Mouse (Mus musculus): ENCODE measurements around the gene Galnt9. TPM values are rescaled to one million over a fixed set of nuclear protein-coding genes. Genes with fewer than 3 reads are reported as not detected.

Galnt9 gene
- polyA plus RNA-seq, 1 experiment = 0.46 TPM

DNA sequence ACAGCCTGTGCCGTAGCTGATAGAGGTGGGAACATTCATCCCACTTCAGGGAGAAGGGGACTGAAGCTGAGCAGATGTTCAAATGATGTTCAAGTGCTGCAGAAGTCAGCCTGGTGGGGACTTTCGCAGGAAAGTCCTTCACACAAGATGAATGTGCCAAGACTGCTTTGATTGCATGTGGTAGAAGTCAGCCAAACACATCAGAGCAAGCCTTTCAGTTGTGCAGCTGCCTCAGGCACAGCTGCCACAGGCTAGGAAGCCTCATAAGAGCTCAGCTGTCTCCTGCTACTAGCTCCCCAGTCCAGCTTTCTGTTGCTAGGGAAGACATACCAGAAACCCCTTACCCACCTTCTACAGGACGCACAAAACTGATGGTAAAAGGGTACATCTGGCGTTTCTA lies 17.6 kb upstream of the Galnt9 start:
- Histone ChIP-seq H3K27ac (ENCODE audit: insufficient read depth, low read length) (no peak overlapping the region), H3K4me3 (ENCODE audit: insufficient read depth, low read length) (no peak overlapping the region), H3K4me1 (ENCODE audit: control insufficient read depth, insufficient read depth, low read length) (no peaks in the 10 kb centered on the region)
- no peak for TF ChIP-seq CTCF (IDR thresholded peaks at IDR 0.05; ENCODE audit: borderline replicate concordance, insufficient read depth, low read length)
- no peak for TF ChIP-seq POLR2A (IDR thresholded peaks at IDR 0.05; ENCODE audit: low read depth, low read length)

DNA sequence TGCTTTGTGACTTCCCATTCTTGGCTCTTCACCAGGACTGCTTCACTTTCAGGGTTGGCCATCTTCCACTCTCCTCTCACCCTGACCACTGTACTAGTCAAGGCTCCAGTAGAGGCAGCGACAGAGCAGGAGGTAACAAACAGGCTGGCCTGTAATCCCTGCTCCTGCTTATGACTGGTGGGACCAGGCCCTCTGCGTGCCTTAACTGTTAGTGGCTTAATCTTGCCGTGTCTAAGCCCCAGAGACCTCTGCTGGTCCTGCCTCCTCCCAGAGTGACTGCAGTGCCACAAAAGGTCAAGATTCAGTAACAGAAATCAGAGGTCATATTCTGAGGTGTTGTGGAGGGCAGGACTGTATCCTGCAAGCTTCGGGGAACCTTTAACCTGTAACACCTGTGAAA lies 13.1 kb upstream of the Galnt9 start:
- no peaks in the 10 kb centered on the region for H3K4me1 ChIP-seq (ENCODE audit: control insufficient read depth, insufficient read depth, low read length)
- no peak overlapping the region for H3K27ac ChIP-seq (ENCODE audit: insufficient read depth, low read length)
- no peak overlapping the region for H3K4me3 ChIP-seq (ENCODE audit: insufficient read depth, low read length)
- no peak for TF ChIP-seq CTCF (IDR thresholded peaks at IDR 0.05; ENCODE audit: borderline replicate concordance, insufficient read depth, low read length)
- TF ChIP-seq POLR2A (IDR thresholded peaks at IDR 0.05; ENCODE audit: low read depth, low read length) = no peak

DNA sequence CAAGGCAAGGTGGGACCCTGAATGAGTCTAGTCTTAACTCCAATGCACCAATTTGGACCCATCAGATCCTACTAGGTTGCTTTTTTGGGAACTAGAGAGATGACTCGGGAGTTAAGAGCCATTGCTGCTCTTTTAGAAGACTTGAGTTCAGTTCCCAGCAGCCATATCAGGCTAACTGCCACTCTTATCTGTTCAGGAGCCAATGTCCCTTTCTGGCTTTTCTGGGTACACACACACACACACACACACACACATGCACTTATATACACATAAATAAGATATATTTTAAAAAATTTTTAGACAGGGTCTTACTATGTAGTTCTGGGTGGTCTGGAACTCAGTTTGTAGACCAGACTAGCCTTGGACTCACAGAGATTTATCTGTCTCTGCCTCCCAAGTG lies 9.8 kb upstream of the Galnt9 start:
- no peak overlapping the region for H3K4me3 ChIP-seq (ENCODE audit: insufficient read depth, low read length)
- no peak overlapping the region for H3K27ac ChIP-seq (ENCODE audit: insufficient read depth, low read length)
- no peaks in the 10 kb centered on the region for H3K4me1 ChIP-seq (ENCODE audit: control insufficient read depth, insufficient read depth, low read length)
- TF ChIP-seq POLR2A (IDR thresholded peaks at IDR 0.05; ENCODE audit: low read depth, low read length) (no peak), CTCF (IDR thresholded peaks at IDR 0.05; ENCODE audit: borderline replicate concordance, insufficient read depth, low read length) (no peak)

DNA sequence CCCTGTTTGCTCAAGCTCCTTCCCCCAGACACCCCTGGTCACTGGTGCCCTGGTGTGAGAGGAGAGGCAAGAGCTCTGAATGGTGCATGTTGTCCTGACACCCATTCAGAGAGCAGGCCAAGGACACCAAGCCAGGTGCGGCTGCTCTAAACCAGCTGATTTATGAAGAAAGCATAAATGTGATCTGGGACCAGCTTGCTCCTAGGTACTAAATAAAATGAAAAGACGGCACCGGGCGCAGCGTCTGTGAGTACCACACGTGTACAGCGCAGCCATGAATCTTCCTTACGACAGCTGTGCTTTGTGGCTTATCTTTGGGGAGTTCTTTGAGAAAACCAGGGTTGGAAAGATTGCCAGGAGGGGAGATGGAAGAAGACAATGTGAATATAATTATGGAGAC lies 8.2 kb upstream of the Galnt9 start:
- TF ChIP-seq POLR2A (IDR thresholded peaks at IDR 0.05; ENCODE audit: low read depth, low read length) (no peak), CTCF (IDR thresholded peaks at IDR 0.05; ENCODE audit: borderline replicate concordance, insufficient read depth, low read length) (no peak)

DNA sequence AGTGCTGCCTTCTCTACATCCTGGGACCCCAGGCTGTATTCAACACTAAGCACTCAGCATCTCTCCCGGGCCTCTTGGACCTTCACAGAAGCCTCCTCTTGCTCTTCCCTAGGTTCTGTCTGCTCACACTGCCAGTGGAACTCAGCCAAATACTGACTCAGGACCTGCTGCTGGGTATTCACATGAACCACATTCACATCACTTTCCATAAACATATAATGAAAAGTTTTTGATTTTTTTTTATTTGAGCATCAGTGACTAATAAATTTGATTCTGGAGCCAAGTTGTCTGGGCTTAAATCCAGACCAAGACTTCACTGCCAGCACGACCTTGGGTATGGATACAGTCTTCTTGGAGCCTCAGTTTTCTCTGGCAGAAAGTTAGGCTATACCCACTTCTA lies 3.2 kb upstream of the Galnt9 start:
- Histone ChIP-seq H3K27ac (ENCODE audit: insufficient read depth, low read length) (no peak overlapping the region), H3K4me1 (ENCODE audit: control insufficient read depth, insufficient read depth, low read length) (no peaks in the 10 kb centered on the region), H3K4me3 (ENCODE audit: insufficient read depth, low read length) (no peak overlapping the region)
- TF ChIP-seq CTCF (IDR thresholded peaks at IDR 0.05; ENCODE audit: borderline replicate concordance, insufficient read depth, low read length) (no peak), POLR2A (IDR thresholded peaks at IDR 0.05; ENCODE audit: low read depth, low read length) (no peak)

More for the DNA sequence above, 8.2 kb upstream of the Galnt9 start:
- Histone ChIP-seq H3K4me3 (ENCODE audit: insufficient read depth, low read length) (no peak overlapping the region), H3K27ac (ENCODE audit: insufficient read depth, low read length) (no peak overlapping the region), H3K4me1 (ENCODE audit: control insufficient read depth, insufficient read depth, low read length) (no peaks in the 10 kb centered on the region)

DNA sequence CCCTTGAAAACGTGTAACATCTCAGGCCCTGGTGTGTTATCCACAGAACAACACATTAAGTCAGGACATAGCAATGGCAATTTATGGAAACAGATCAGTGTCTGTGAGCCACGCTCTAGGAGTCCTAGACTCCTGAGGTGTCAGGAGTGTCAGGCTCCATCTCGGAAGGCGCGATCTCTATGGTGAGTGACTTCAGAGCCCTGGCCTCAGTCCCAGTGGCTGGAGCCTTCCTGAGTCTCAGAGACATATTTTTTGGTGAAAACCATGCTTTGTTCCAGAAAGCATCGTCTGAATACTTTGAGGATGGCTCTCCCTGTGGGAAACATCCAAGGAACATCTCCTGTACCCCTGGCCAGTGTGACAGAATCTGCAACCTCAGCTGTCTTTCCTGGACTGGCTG lies 2.7 kb upstream of the Galnt9 start:
- no peak for TF ChIP-seq CTCF (IDR thresholded peaks at IDR 0.05; ENCODE audit: borderline replicate concordance, insufficient read depth, low read length)
- TF ChIP-seq POLR2A (IDR thresholded peaks at IDR 0.05; ENCODE audit: low read depth, low read length) = no peak
- Histone ChIP-seq H3K27ac (ENCODE audit: insufficient read depth, low read length) (no peak overlapping the region), H3K4me1 (ENCODE audit: control insufficient read depth, insufficient read depth, low read length) (no peaks in the 10 kb centered on the region), H3K4me3 (ENCODE audit: insufficient read depth, low read length) (no peak overlapping the region)

DNA sequence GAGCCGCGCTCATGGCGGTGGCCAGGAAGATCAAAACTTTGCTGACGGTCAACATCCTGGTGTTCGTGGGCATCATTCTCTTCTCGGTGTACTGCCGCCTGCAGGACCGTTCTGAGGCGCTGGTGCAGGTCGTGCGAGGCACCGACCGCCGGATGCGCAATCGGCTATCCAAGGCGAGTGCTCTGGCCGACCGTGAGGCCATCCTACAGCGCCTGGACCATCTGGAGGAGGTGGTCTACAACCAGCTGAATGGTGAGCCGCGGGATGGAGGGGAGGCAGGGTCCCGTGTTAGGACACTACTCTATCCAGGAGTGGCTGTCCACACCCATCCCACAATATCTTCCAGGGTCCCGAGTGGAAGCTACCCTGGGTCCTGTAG lies 525 bp downstream of the Galnt9 start:
- H3K4me1 ChIP-seq (ENCODE audit: control insufficient read depth, insufficient read depth, low read length) = no peaks in the 10 kb centered on the region

DNA sequence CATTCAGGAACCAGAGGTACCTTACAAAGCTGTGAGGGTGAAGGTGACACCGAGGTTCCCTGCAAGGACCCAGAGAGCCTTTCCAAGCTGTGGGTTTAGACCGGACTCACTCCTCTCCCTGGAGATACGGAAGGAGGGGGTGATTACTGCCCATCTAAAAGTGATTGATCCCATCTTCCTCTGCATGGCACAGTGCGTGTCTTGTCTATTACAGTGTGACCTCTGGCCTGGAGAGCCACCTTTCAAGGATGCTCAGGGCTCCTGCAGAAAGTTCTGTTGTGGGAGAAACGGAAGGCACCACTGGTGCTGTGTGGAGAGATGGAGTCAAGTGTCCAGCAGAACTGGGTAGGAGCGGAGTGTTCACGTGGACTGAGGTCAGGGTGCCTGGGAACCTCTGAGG lies 1.2 kb downstream of the Galnt9 start:
- H3K4me3 ChIP-seq (ENCODE audit: insufficient read depth, low read length) = no peak overlapping the region
- no peak for TF ChIP-seq POLR2A (IDR thresholded peaks at IDR 0.05; ENCODE audit: low read depth, low read length)
- no peak for TF ChIP-seq CTCF (IDR thresholded peaks at IDR 0.05; ENCODE audit: borderline replicate concordance, insufficient read depth, low read length)
- no peak overlapping the region for H3K27ac ChIP-seq (ENCODE audit: insufficient read depth, low read length)

More for the DNA sequence above, 525 bp downstream of the Galnt9 start:
- TF ChIP-seq POLR2A (IDR thresholded peaks at IDR 0.05; ENCODE audit: low read depth, low read length) (no peak), CTCF (IDR thresholded peaks at IDR 0.05; ENCODE audit: borderline replicate concordance, insufficient read depth, low read length) (no peak)
- Histone ChIP-seq H3K4me3 (ENCODE audit: insufficient read depth, low read length) (no peak overlapping the region), H3K27ac (ENCODE audit: insufficient read depth, low read length) (no peak overlapping the region)

DNA sequence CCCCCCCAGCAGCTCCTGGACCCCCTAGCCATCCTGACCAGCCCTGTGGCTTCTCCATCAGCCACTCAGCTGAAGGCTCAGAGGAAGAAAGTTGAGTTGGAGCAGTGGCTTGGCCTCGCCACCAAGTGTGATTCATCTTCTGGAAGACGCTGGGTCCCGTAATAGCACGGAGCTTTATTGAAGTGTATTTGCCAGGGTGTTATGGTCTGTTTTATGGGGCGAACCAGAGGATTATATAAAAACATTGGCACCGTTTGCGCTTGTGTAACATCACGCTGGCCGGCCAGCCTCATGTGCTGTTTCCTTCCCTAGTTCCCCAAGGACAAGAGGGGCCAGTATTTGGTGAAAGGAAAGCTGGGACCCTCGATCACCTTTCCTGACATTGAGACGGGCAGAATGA lies 2.0 kb downstream of the Galnt9 start:
- Histone ChIP-seq H3K4me3 (ENCODE audit: insufficient read depth, low read length) (no peak overlapping the region), H3K27ac (ENCODE audit: insufficient read depth, low read length) (no peak overlapping the region), H3K4me1 (ENCODE audit: control insufficient read depth, insufficient read depth, low read length) (no peaks in the 10 kb centered on the region)
- TF ChIP-seq CTCF (IDR thresholded peaks at IDR 0.05; ENCODE audit: borderline replicate concordance, insufficient read depth, low read length) (no peak), POLR2A (IDR thresholded peaks at IDR 0.05; ENCODE audit: low read depth, low read length) (no peak)

More for the DNA sequence above, 1.2 kb downstream of the Galnt9 start:
- no peaks in the 10 kb centered on the region for H3K4me1 ChIP-seq (ENCODE audit: control insufficient read depth, insufficient read depth, low read length)

DNA sequence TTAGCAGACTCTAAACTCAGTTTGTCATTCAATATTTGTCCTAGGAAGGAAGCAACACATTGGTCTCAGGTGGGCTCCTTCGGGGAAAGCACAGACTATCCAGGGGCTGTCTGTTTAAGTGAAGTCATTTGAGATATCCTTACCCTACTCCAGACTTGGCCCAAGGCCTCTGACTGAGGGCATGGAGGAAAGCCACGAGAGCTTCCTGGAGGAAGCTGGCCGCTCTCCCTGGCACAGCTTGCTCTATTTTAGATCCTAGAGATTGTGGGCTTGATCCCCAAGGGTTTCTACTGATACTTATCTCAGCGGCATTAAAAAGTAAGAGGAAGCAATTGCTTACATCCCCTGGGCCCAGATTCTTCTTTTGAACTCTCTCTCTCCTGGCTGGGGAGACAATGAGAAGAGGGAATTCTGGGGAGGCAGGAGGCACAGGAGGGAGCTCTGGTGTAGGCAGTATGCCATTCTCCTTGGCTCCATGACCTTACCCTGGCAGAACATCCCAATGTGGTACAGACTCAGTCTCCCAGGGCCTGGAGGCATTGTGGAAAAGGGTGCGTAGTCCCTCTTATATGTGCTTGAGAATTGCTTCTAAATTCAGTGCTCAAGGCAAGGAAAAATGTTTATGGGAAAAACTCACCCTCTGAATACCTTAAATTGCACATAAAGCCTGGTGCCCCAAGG lies 2.7 kb downstream of the Galnt9 start:
- TF ChIP-seq POLR2A (IDR thresholded peaks at IDR 0.05; ENCODE audit: low read depth, low read length) (no peak), CTCF (IDR thresholded peaks at IDR 0.05; ENCODE audit: borderline replicate concordance, insufficient read depth, low read length) (no peak)
- no peaks in the 10 kb centered on the region for H3K4me1 ChIP-seq (ENCODE audit: control insufficient read depth, insufficient read depth, low read length)
- no peak overlapping the region for H3K27ac ChIP-seq (ENCODE audit: insufficient read depth, low read length)
- no peak overlapping the region for H3K4me3 ChIP-seq (ENCODE audit: insufficient read depth, low read length)
